Mouse (Mus musculus): ENCODE measurements at regions not wholly inside any gene's neighbourhood (a gene's known extent, or its start where the extent isn't known, plus 50 kb on each side); places are given as distances from the start of the nearest gene placed in this dataset.

- ATAC-seq (ENCODE audit: insufficient read depth, low FRiP score) = no peak
- WGBS = 71% methylated on average over 5 of the region's 5 CpGs
- Histone ChIP-seq H3K4me2 (ENCODE audit: low read depth, low read length) (no peak overlapping the region), H3K4me1 (ENCODE audit: control insufficient read depth, insufficient read depth, low read length) (no peaks in the 10 kb centered on the region; the same call in 1 of the 2 replicates), H3K9ac (ENCODE audit: low read length) (no peak overlapping the region), H3K27ac (ENCODE audit: low read length) (no peak overlapping the region), H3K27me3 (ENCODE audit: control insufficient read depth, insufficient read depth, low read length) (no peaks in the 10 kb centered on the region), H3K36me3 (ENCODE audit: control insufficient read depth, insufficient read depth, low read length) (no peaks in the 10 kb centered on the region), H3K9me3 (replicated peaks; ENCODE audit: control insufficient read depth, low read length) (no peaks in the 10 kb centered on the region), H3K4me3 (replicated peaks; ENCODE audit: low read length) (no peak overlapping the region)
These were observed 192.7 kb upstream of the Rreb1 start for GRCm38 (mm10) chr13:37585476-37585875.

- Histone ChIP-seq H3K27me3 (ENCODE audit: control insufficient read depth, insufficient read depth, low read length) (no peaks in the 10 kb centered on the region), H3K9ac (ENCODE audit: low read length) (no peak overlapping the region), H3K4me1 (ENCODE audit: control insufficient read depth, insufficient read depth, low read length) (no peaks in the 10 kb centered on the region; the same call in 1 of the 2 replicates), H3K4me3 (replicated peaks; ENCODE audit: low read length) (no peak overlapping the region), H3K9me3 (replicated peaks; ENCODE audit: control insufficient read depth, low read length) (no peaks in the 10 kb centered on the region), H3K36me3 (ENCODE audit: control insufficient read depth, insufficient read depth, low read length) (no peaks in the 10 kb centered on the region), H3K27ac (ENCODE audit: low read length) (no peak overlapping the region), H3K4me2 (ENCODE audit: low read depth, low read length) (no peak overlapping the region)
- ATAC-seq (ENCODE audit: insufficient read depth, low FRiP score) = no peak
- WGBS = 51% methylated on average over 4 of the region's 4 CpGs
These were observed 191.7 kb upstream of the Rreb1 start for GRCm38 (mm10) chr13:37586511-37586910.

GRCm38 (mm10) chr13:37587911-37588310, 190.3 kb upstream of the Rreb1 start:
- 91% methylated on average over 3 of the region's 3 CpGs for WGBS
- Histone ChIP-seq H3K27ac (ENCODE audit: low read length) (no peak overlapping the region), H3K9me3 (replicated peaks; ENCODE audit: control insufficient read depth, low read length) (no peaks in the 10 kb centered on the region), H3K4me1 (ENCODE audit: control insufficient read depth, insufficient read depth, low read length) (no peaks in the 10 kb centered on the region; the same call in 1 of the 2 replicates), H3K4me3 (replicated peaks; ENCODE audit: low read length) (no peak overlapping the region), H3K27me3 (ENCODE audit: control insufficient read depth, insufficient read depth, low read length) (no peaks in the 10 kb centered on the region), H3K9ac (ENCODE audit: low read length) (no peak overlapping the region), H3K4me2 (ENCODE audit: low read depth, low read length) (no peak overlapping the region), H3K36me3 (ENCODE audit: control insufficient read depth, insufficient read depth, low read length) (no peaks in the 10 kb centered on the region)
- no peak for ATAC-seq (ENCODE audit: insufficient read depth, low FRiP score)

DNA sequence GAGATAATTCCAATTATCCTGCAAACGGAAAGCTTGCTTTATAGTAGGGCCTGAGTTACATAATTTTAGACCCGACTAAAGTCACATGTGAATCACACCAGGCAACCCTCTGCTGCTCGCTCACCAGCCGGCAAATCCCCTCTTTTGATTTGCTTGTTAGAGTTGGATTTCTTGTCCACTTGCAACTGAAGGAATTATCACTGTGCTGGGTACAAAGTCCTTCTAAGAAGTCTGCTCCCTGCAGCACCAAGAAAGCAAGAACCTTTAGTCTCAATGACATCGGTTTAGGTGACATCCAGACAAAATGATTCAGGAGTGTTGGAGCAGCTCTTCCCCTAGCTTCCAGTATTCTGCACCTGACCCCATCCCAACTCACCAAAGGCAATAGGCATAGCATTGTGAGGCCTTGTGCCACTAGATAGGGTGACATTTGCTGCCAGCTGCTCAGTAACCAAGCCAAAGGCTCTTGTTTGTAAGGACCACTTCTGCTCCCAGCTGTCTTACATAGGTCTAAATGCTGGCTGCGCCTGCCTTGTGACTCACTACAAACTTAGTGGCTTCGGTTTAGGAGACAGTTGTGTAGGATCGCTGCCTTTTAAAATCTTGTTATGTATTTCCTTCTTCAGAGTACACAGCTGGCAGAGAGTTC, 189.5 kb upstream of the Rreb1 start:
- no peaks in the 10 kb centered on the region for H3K27me3 ChIP-seq (ENCODE audit: control insufficient read depth, insufficient read depth, low read length)
- no peaks in the 10 kb centered on the region for H3K9me3 ChIP-seq (replicated peaks; ENCODE audit: control insufficient read depth, low read length)
- ATAC-seq (ENCODE audit: insufficient read depth, low FRiP score) = no peak
- no peak overlapping the region for H3K27ac ChIP-seq (ENCODE audit: low read length)
- H3K4me1 ChIP-seq (ENCODE audit: control insufficient read depth, insufficient read depth, low read length) = no peaks in the 10 kb centered on the region; the same call in 1 of the 2 replicates
- H3K36me3 ChIP-seq (ENCODE audit: control insufficient read depth, insufficient read depth, low read length) = no peaks in the 10 kb centered on the region
- H3K4me3 ChIP-seq (replicated peaks; ENCODE audit: low read length) = no peak overlapping the region
- H3K9ac ChIP-seq (ENCODE audit: low read length) = no peak overlapping the region
- 78% methylated on average over 8 of the region's 8 CpGs for WGBS
- H3K4me2 ChIP-seq (ENCODE audit: low read depth, low read length) = no peak overlapping the region

DNA sequence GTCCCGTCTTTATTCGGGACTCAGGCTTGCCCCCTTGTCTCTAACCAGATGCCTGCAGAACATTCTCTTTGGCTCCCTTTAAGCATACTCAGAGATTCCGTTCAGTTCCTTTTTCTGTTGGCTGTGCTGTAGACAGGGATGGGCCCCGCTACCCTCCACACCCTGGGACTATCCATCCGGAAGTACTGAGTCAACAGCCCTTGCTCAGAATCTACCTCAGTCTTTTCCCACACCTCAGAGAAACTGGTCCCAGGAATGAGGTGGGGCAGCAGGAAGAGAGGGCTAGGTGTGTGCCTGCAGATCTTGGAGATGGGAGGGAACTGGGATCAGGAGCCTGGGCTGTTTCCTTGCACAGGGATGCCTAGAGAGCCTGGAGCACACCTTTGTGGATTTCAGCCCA, 186.1 kb upstream of the Rreb1 start:
- Histone ChIP-seq H3K27ac (ENCODE audit: low read length) (no peak overlapping the region), H3K4me3 (replicated peaks; ENCODE audit: low read length) (no peak overlapping the region), H3K4me1 (ENCODE audit: control insufficient read depth, insufficient read depth, low read length) (no peaks in the 10 kb centered on the region; the same call in 1 of the 2 replicates), H3K9me3 (replicated peaks; ENCODE audit: control insufficient read depth, low read length) (no peaks in the 10 kb centered on the region), H3K27me3 (ENCODE audit: control insufficient read depth, insufficient read depth, low read length) (no peaks in the 10 kb centered on the region), H3K9ac (ENCODE audit: low read length) (no peak overlapping the region), H3K36me3 (ENCODE audit: control insufficient read depth, insufficient read depth, low read length) (no peaks in the 10 kb centered on the region), H3K4me2 (ENCODE audit: low read depth, low read length) (no peak overlapping the region)
- WGBS = 71% methylated on average over 5 of the region's 5 CpGs
- ATAC-seq (ENCODE audit: insufficient read depth, low FRiP score) = peak; percentile 79; the same call in 1 of the 2 replicates

DNA sequence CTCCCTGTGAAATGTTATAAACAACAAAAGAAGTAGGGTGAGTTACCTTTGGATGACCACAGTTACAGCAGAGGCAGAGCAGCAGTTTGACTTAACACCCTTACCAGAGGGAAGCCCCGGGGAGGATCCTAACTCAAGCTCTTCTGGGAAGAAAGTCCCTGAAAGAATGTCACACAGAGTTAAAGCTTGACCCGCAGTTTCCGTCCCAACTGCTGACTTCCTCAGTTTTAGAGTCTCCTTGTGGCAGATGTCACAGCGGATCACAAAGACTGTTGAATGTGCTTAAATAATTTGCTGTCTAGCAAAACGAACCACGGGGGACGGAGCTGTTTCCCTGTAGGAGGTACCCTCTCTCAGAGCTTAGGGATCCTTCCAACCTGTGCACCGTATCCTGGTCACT, 183.0 kb upstream of the Rreb1 start:
- Histone ChIP-seq H3K4me2 (ENCODE audit: low read depth, low read length) (no peak overlapping the region), H3K9me3 (replicated peaks; ENCODE audit: control insufficient read depth, low read length) (no peaks in the 10 kb centered on the region), H3K4me1 (ENCODE audit: control insufficient read depth, insufficient read depth, low read length) (no peaks in the 10 kb centered on the region), H3K9ac (ENCODE audit: low read length) (no peak overlapping the region), H3K4me3 (replicated peaks; ENCODE audit: low read length) (no peak overlapping the region), H3K27me3 (ENCODE audit: control insufficient read depth, insufficient read depth, low read length) (no peaks in the 10 kb centered on the region), H3K36me3 (ENCODE audit: control insufficient read depth, insufficient read depth, low read length) (no peaks in the 10 kb centered on the region), H3K27ac (ENCODE audit: low read length) (no peak overlapping the region)
- ATAC-seq (ENCODE audit: insufficient read depth, low FRiP score) = no peak
- WGBS = 43% methylated on average over 8 of the region's 8 CpGs

DNA sequence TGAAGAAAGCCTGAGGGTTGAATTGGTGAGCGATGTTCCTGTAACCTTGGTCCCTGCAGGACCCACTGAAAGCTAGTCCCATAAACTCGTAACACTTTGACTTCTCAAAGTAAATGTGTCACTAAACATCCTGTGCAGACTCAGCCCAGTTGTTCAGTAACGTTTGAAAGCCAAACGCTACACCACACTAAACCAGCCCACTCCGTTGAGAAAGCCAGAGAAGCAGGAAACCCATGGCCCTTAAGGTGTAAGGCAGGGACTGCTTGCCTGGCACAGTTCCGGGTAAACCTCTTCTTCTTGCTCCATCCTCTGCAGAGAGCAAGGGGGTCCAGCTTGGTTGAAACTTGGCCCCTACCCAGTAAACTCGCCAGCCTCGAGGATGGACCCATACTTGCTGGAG, 180.6 kb upstream of the Rreb1 start:
- Histone ChIP-seq H3K4me3 (replicated peaks; ENCODE audit: low read length) (no peak overlapping the region), H3K9ac (ENCODE audit: low read length) (no peak overlapping the region), H3K27ac (ENCODE audit: low read length) (no peak overlapping the region), H3K4me2 (ENCODE audit: low read depth, low read length) (no peak overlapping the region), H3K27me3 (ENCODE audit: control insufficient read depth, insufficient read depth, low read length) (no peaks in the 10 kb centered on the region), H3K36me3 (ENCODE audit: control insufficient read depth, insufficient read depth, low read length) (no peaks in the 10 kb centered on the region), H3K9me3 (replicated peaks; ENCODE audit: control insufficient read depth, low read length) (no peaks in the 10 kb centered on the region), H3K4me1 (ENCODE audit: control insufficient read depth, insufficient read depth, low read length) (no peaks in the 10 kb centered on the region)
- no peak for ATAC-seq (ENCODE audit: insufficient read depth, low FRiP score)
- 58% methylated on average over 8 of the region's 8 CpGs for whole genome bisulfite sequencing

GRCm38 (mm10) chr13:37598165-37598775, 179.9 kb upstream of the Rreb1 start:
- Histone ChIP-seq H3K36me3 (ENCODE audit: control insufficient read depth, insufficient read depth, low read length) (no peaks in the 10 kb centered on the region), H3K27ac (ENCODE audit: low read length) (no peak overlapping the region), H3K9me3 (replicated peaks; ENCODE audit: control insufficient read depth, low read length) (no peaks in the 10 kb centered on the region), H3K4me2 (ENCODE audit: low read depth, low read length) (no peak overlapping the region), H3K27me3 (ENCODE audit: control insufficient read depth, insufficient read depth, low read length) (no peaks in the 10 kb centered on the region), H3K9ac (ENCODE audit: low read length) (no peak overlapping the region), H3K4me3 (replicated peaks; ENCODE audit: low read length) (no peak overlapping the region), H3K4me1 (ENCODE audit: control insufficient read depth, insufficient read depth, low read length) (no peaks in the 10 kb centered on the region)
- ATAC-seq (ENCODE audit: insufficient read depth, low FRiP score) = no peak
- WGBS = 65% methylated on average over 10 of the region's 10 CpGs

DNA sequence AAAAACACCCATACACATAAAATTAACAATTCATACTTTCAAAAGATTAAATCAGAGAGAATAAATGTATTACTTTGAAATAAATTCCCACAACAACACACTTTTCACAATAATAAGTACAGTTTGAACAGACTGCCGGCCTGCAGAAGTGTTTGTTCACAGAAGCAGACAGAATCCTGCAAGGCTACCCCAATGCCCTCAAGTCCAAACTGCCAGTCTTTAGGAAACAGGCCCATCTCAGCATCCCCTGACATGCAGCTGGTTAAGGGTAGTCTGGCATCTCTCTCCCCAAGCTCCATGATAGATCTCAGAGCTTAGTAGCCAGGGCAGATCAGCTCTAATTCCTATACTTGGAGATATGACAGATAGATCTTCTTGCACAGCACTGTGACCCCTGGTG, 178.5 kb upstream of the Rreb1 start:
- Histone ChIP-seq H3K27me3 (ENCODE audit: control insufficient read depth, insufficient read depth, low read length) (no peaks in the 10 kb centered on the region), H3K27ac (ENCODE audit: low read length) (no peak overlapping the region), H3K4me2 (ENCODE audit: low read depth, low read length) (no peak overlapping the region), H3K9me3 (replicated peaks; ENCODE audit: control insufficient read depth, low read length) (no peaks in the 10 kb centered on the region), H3K9ac (ENCODE audit: low read length) (no peak overlapping the region), H3K4me3 (replicated peaks; ENCODE audit: low read length) (no peak overlapping the region), H3K36me3 (ENCODE audit: control insufficient read depth, insufficient read depth, low read length) (no peaks in the 10 kb centered on the region), H3K4me1 (ENCODE audit: control insufficient read depth, insufficient read depth, low read length) (no peaks in the 10 kb centered on the region)
- 91% methylated on average over 1 of the region's 1 CpGs for WGBS
- no peak for ATAC-seq (ENCODE audit: insufficient read depth, low FRiP score)

All from stomach, embryonic 16.5 days (tissue).